Mouse (Mus musculus): ENCODE measurements around the gene Magi2. TPM values are rescaled to one million over a fixed set of nuclear protein-coding genes. Genes with fewer than 3 reads are reported as not detected.

Gene Magi2
- polyA plus RNA-seq, 1 experiment, result 52.8 TPM

GRCm38 (mm10) chr5:19262816-19263215, 36.0 kb downstream of the Magi2 start:
- Histone ChIP-seq H3K4me1 (ENCODE audit: control insufficient read depth, insufficient read depth, low read length) (no peaks in the 10 kb centered on the region), H3K4me3 (ENCODE audit: insufficient read depth, low read length) (no peak overlapping the region), H3K27ac (ENCODE audit: insufficient read depth, low read length) (no peak overlapping the region)
- TF ChIP-seq POLR2A (IDR thresholded peaks at IDR 0.05; ENCODE audit: extremely low read depth, insufficient read depth, low read length) (no peak), CTCF (IDR thresholded peaks at IDR 0.05; ENCODE audit: extremely low read depth, insufficient read depth, low read length) (no peak)

DNA sequence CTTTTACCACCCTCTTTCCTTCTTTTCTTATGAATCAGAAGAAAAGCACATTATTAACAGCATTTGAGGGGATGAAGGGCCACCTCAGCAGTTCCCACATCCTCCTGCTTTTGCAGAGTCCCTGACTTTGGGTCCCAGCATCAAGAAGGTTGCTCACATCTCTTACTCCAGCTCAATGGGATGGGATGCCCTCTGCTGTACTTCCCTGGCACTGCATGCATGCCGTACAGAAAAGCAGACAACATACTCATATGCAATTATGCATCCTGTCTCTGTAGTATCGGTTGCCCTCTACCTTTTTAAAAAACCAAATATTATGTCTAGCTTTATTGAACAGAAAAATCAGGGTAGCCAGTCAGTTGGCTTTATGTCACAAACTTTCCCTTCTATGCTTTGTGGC, 37.8 kb downstream of the Magi2 start:
- no peaks in the 10 kb centered on the region for H3K4me1 ChIP-seq (ENCODE audit: control insufficient read depth, insufficient read depth, low read length)
- H3K4me3 ChIP-seq (ENCODE audit: insufficient read depth, low read length), result no peak overlapping the region
- no peak overlapping the region for H3K27ac ChIP-seq (ENCODE audit: insufficient read depth, low read length)
- peak; percentile 40 for TF ChIP-seq CTCF (IDR thresholded peaks at IDR 0.05; ENCODE audit: extremely low read depth, insufficient read depth, low read length)
- TF ChIP-seq POLR2A (IDR thresholded peaks at IDR 0.05; ENCODE audit: extremely low read depth, insufficient read depth, low read length), result no peak

GRCm38 (mm10) chr5:19292581-19292980, 65.7 kb downstream of the Magi2 start:
- no peaks in the 10 kb centered on the region for H3K4me1 ChIP-seq (ENCODE audit: control insufficient read depth, insufficient read depth, low read length)

DNA sequence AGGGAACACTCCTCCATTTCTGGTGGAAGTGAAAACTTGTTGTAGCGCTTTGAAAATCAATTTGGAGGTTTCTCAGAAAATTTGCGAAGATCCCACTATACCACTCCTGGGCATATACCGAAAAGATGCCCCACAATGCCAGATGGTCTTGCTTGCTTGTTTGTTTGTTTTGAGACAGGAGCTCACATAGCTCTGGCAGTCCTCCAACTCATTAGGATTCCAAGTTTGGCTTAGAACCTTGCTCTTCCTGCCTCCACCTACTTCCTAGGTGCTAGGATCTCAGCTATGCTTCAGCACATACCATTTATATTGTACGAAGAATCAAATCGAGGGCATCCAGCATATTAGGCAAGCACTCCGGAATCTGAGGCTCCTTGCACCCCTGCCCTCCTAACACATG, 79.8 kb downstream of the Magi2 start:
- no peaks in the 10 kb centered on the region for H3K4me1 ChIP-seq (ENCODE audit: control insufficient read depth, insufficient read depth, low read length)
- H3K27ac ChIP-seq (ENCODE audit: insufficient read depth, low read length), result no peak overlapping the region
- no peak overlapping the region for H3K4me3 ChIP-seq (ENCODE audit: insufficient read depth, low read length)
- TF ChIP-seq CTCF (IDR thresholded peaks at IDR 0.05; ENCODE audit: extremely low read depth, insufficient read depth, low read length) (no peak), POLR2A (IDR thresholded peaks at IDR 0.05; ENCODE audit: extremely low read depth, insufficient read depth, low read length) (no peak)

More at GRCm38 (mm10) chr5:19292581-19292980, 65.7 kb downstream of the Magi2 start:
- Histone ChIP-seq H3K4me3 (ENCODE audit: insufficient read depth, low read length) (no peak overlapping the region), H3K27ac (ENCODE audit: insufficient read depth, low read length) (no peak overlapping the region)
- TF ChIP-seq CTCF (IDR thresholded peaks at IDR 0.05; ENCODE audit: extremely low read depth, insufficient read depth, low read length) (no peak), POLR2A (IDR thresholded peaks at IDR 0.05; ENCODE audit: extremely low read depth, insufficient read depth, low read length) (no peak)

DNA sequence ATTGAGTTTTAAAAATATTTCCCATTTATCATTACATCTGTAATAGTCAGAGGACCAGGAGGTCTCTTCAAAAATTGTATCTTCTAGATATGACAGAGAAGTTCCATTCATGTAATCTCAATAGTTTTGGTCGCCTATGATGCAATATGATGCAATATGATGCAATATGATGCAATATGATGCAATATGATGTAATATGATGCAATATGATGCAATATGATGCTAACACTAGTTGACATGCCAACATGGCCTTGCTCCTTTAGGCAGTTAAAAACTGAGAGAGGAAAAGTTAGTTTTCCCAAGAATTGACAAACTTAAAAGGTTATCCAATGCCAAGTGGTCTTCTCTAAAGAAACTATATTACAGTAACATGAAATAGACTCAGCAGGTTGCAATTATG, 83.0 kb downstream of the Magi2 start:
- Histone ChIP-seq H3K27ac (ENCODE audit: insufficient read depth, low read length) (no peak overlapping the region), H3K4me1 (ENCODE audit: control insufficient read depth, insufficient read depth, low read length) (no peaks in the 10 kb centered on the region), H3K4me3 (ENCODE audit: insufficient read depth, low read length) (no peak overlapping the region)
- TF ChIP-seq CTCF (IDR thresholded peaks at IDR 0.05; ENCODE audit: extremely low read depth, insufficient read depth, low read length) (no peak), POLR2A (IDR thresholded peaks at IDR 0.05; ENCODE audit: extremely low read depth, insufficient read depth, low read length) (no peak)

GRCm38 (mm10) chr5:19322532-19322931, 95.7 kb downstream of the Magi2 start:
- Histone ChIP-seq H3K4me3 (ENCODE audit: insufficient read depth, low read length) (no peak overlapping the region), H3K4me1 (ENCODE audit: control insufficient read depth, insufficient read depth, low read length) (0 out of 2 replicates have a peak, but pooled peaks cover 2% of the 10 kb centered on the region), H3K27ac (ENCODE audit: insufficient read depth, low read length) (0 out of 2 replicates have a peak overlapping the region, but pooled peaks have one; percentile 57)
- no peak for TF ChIP-seq CTCF (IDR thresholded peaks at IDR 0.05; ENCODE audit: extremely low read depth, insufficient read depth, low read length)
- TF ChIP-seq POLR2A (IDR thresholded peaks at IDR 0.05; ENCODE audit: extremely low read depth, insufficient read depth, low read length), result no peak

GRCm38 (mm10) chr5:19337561-19337960, 110.7 kb downstream of the Magi2 start:
- Histone ChIP-seq H3K4me1 (ENCODE audit: control insufficient read depth, insufficient read depth, low read length) (no peaks in the 10 kb centered on the region), H3K27ac (ENCODE audit: insufficient read depth, low read length) (no peak overlapping the region), H3K4me3 (ENCODE audit: insufficient read depth, low read length) (no peak overlapping the region)
- TF ChIP-seq CTCF (IDR thresholded peaks at IDR 0.05; ENCODE audit: extremely low read depth, insufficient read depth, low read length), result no peak
- no peak for TF ChIP-seq POLR2A (IDR thresholded peaks at IDR 0.05; ENCODE audit: extremely low read depth, insufficient read depth, low read length)

- Histone ChIP-seq H3K4me3 (ENCODE audit: insufficient read depth, low read length) (no peak overlapping the region), H3K27ac (ENCODE audit: insufficient read depth, low read length) (no peak overlapping the region)
- TF ChIP-seq CTCF (IDR thresholded peaks at IDR 0.05; ENCODE audit: extremely low read depth, insufficient read depth, low read length), result no peak
- no peak for TF ChIP-seq POLR2A (IDR thresholded peaks at IDR 0.05; ENCODE audit: extremely low read depth, insufficient read depth, low read length)
These were observed 141.3 kb downstream of the Magi2 start for GRCm38 (mm10) chr5:19368175-19368574.

GRCm38 (mm10) chr5:19395876-19396275, 169.0 kb downstream of the Magi2 start:
- no peak for TF ChIP-seq CTCF (IDR thresholded peaks at IDR 0.05; ENCODE audit: extremely low read depth, insufficient read depth, low read length)
- Histone ChIP-seq H3K27ac (ENCODE audit: insufficient read depth, low read length) (no peak overlapping the region; the same call in 1 of the 2 replicates), H3K4me1 (ENCODE audit: control insufficient read depth, insufficient read depth, low read length) (no peaks in the 10 kb centered on the region), H3K4me3 (ENCODE audit: insufficient read depth, low read length) (no peak overlapping the region)

More at GRCm38 (mm10) chr5:19368175-19368574, 141.3 kb downstream of the Magi2 start:
- no peaks in the 10 kb centered on the region for H3K4me1 ChIP-seq (ENCODE audit: control insufficient read depth, insufficient read depth, low read length)

DNA sequence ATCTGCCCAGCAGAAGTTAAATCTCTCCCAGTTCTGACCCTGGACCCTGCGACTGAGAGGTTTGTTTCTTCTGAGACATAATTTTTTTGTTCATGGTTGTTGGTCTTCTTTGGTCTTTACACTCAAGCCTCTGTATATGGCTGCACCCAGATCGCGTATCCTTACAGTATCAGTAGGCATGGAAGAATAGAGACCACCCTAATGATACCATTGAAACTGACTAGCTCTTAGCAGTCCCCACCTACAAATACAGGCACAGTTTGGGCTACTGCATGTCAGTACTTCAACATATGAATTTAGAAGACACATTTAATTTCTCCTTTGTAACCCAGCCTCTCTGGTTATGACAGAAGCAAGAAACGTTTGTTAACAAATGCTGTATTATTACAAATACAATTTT, 173.5 kb downstream of the Magi2 start:
- H3K27ac ChIP-seq (ENCODE audit: insufficient read depth, low read length), result no peak overlapping the region
- no peaks in the 10 kb centered on the region for H3K4me1 ChIP-seq (ENCODE audit: control insufficient read depth, insufficient read depth, low read length)
- TF ChIP-seq CTCF (IDR thresholded peaks at IDR 0.05; ENCODE audit: extremely low read depth, insufficient read depth, low read length) (no peak), POLR2A (IDR thresholded peaks at IDR 0.05; ENCODE audit: extremely low read depth, insufficient read depth, low read length) (no peak)
- H3K4me3 ChIP-seq (ENCODE audit: insufficient read depth, low read length), result no peak overlapping the region
